Mouse (Mus musculus): ENCODE measurements around the gene Gm8020.
"Not testable (repeated sequence)": the region's sequence is repeated elsewhere in the genome, so short reads cannot be mapped to it uniquely, and the experiment has no call there.

Gm8020 gene

GRCm38 (mm10) chr14:42502249-42502648 is at the start of gene Gm8020:
Gm8020 (minus strand) TSS chr14:42502349.
- DNase-seq (ENCODE audit: low spot score), result not testable (repeated sequence)

- DNase-seq (ENCODE audit: low spot score), result not testable (repeated sequence)
Measured at GRCm38 (mm10) chr14:42543170-42543701, 41.1 kb upstream of the Gm8020 start.

DNA sequence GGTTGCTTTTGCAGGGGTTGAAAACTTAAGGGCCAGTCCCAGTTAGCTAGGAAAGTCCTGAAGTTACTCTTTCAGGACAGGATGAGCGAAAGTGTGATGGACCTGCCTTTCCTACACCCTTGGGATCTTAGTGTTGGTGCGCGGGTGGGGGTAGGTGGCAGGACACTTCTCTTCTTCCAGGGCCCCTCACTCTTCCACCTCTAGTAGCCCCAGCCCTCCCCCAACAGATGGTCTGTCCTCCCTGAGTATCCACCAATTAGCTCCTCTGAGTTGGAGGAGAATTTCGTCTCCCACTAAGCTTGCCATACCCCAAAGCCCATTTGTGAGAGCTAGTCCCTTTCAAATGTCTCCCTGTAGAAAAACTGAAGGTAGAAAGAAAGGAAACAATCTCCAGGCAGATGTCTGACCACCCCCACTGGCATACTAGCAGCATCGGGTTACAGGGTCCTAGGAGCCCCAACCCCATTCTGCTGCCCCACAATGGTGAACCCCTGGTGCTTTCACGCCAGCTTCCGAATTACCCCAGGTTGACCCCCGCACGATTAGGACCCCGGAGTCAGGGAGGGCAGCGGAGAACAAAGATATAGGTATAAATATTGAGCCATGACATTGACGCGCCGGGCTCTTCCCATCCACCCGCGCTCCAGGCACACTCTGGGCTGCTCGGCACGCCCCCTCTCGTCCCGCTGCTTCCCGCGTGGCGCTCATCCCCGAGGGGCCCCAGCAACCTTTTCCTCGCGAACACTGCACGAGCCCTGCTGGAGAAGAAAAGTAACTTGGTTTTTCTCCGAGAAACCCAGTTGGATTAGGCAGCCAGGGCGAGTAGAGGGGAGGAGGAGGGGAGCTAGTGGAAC is 40.4 kb upstream of the Gm8020 start:
- DNase-seq (ENCODE audit: low spot score), result not testable (repeated sequence)

- not testable (repeated sequence) for DNase-seq (ENCODE audit: low spot score)
Measured at GRCm38 (mm10) chr14:42524182-42524581, 22.0 kb upstream of the Gm8020 start, which contains the start of gene Gm8024. Gm8024 (minus strand) TSS chr14:42524282.

- not testable (repeated sequence) for DNase-seq (ENCODE audit: low spot score)
Measured at GRCm38 (mm10) chr14:42463581-42463980, 38.6 kb downstream of the Gm8020 start, which contains the start of gene Gm8011. Gm8011 (plus strand) TSS chr14:42463881.

Data from yolk sac, embryonic 10.5 days (tissue).